Mouse (Mus musculus): ENCODE results near the gene Diaph3. TPM values are rescaled to one million over a fixed set of nuclear protein-coding genes. Genes with fewer than 3 reads are reported as not detected.

The Diaph3 gene
- polyA plus RNA-seq, 1 experiment from 2014 or later = 8.2 TPM

DNA sequence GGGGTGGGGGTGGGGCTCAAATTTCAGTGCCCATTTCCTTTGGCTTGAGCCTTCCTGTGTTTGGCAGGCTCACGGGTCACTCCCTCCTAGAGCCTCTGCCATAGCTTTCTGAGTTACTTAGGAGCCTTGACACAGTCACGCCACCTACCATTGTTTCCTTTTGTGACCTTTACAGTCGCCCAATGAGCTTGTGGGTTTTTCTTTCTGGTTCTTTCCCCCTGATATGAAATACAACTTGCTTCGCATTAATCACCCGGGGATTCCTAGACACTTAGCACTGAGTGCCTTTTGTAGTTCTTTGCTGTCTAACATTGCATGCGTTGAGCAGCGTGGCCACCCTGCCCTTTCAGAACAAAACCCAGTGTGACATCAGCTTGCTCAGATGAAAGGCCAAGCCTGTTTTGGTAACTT lies 498.2 kb downstream of the Diaph3 start:
- peak; percentile 58 for DNase-seq (ENCODE audit: low spot score)
- no peaks in the 10 kb centered on the region for H3K9me3 ChIP-seq (ENCODE audit: control insufficient read depth, low read length)

DNA sequence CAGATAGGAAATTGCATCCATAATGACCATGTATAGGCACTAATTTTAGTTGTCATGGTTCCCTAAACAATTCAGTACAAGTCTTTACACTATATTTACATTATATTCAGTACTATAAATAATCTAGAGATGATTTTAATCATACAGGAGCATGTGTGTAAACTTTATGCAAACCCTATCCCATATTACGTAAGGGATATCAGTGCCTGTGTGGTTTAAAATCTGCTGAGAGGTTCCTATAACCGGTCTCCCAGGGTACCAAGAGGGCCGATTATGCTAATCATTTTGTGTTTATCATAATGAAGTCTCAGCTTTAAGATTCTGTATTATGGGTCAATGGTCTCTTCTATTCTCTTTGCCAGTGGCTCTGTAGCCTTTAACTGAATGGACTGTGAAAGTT lies 499.2 kb downstream of the Diaph3 start:
- Histone ChIP-seq H3K4me1 (ENCODE audit: control insufficient read depth, insufficient read depth, low read length) (no peaks in the 10 kb centered on the region; the same call in 1 of the 2 replicates), H3K9ac (ENCODE audit: low read length) (no peak overlapping the region), H3K27ac (ENCODE audit: low read depth, low read length) (no peak overlapping the region), H3K36me3 (ENCODE audit: control insufficient read depth, insufficient read depth, low read length) (no peaks in the 10 kb centered on the region), H3K4me3 (ENCODE audit: low read depth, low read length) (no peak overlapping the region), H3K4me2 (ENCODE audit: low read depth) (no peak overlapping the region), H3K9me3 (ENCODE audit: control insufficient read depth, low read length) (no peaks in the 10 kb centered on the region), H3K27me3 (ENCODE audit: control insufficient read depth, insufficient read depth, low read length) (no peaks in the 10 kb centered on the region)
- ATAC-seq (ENCODE audit: insufficient read depth, low FRiP score, low TSS enrichment) (no peak), DNase-seq (ENCODE audit: low spot score) (no peak)
- 94% methylated on average over 3 of the region's 3 CpGs for WGBS

More for the DNA sequence above, 498.2 kb downstream of the Diaph3 start:
- H3K4me2 ChIP-seq (ENCODE audit: low read depth) = no peak overlapping the region
- no peak overlapping the region for H3K9ac ChIP-seq (ENCODE audit: low read length)
- H3K4me3 ChIP-seq (ENCODE audit: low read depth, low read length) = no peak overlapping the region
- H3K4me1 ChIP-seq (ENCODE audit: control insufficient read depth, insufficient read depth, low read length) = no peaks in the 10 kb centered on the region; the same call in 1 of the 2 replicates
- H3K27me3 ChIP-seq (ENCODE audit: control insufficient read depth, insufficient read depth, low read length) = no peaks in the 10 kb centered on the region
- 41% methylated on average over 7 of the region's 7 CpGs for WGBS
- no peak overlapping the region for H3K27ac ChIP-seq (ENCODE audit: low read depth, low read length)
- peak; percentile 81 for ATAC-seq (ENCODE audit: insufficient read depth, low FRiP score, low TSS enrichment)
- no peaks in the 10 kb centered on the region for H3K36me3 ChIP-seq (ENCODE audit: control insufficient read depth, insufficient read depth, low read length)

DNA sequence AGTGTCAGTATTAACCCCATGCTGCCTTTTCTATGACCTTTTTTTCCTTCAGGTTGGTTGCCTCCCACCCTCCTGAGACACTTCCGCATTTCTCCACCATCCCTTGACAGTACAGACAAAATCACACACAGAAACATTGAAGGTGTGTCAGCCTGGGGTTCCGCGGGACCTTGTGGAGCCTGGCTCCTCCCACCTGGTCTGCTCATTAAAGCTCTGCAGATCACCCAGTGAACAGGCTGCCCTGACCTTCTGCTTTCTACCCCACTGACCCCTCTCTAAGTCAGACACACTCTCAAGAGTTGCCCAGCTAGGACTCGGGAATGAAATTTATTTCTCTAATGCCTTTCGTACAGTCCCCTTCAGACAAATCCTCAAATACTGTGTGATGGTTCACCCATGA lies 500.9 kb downstream of the Diaph3 start:
- no peak overlapping the region for H3K27ac ChIP-seq (ENCODE audit: low read depth, low read length)
- ATAC-seq (ENCODE audit: insufficient read depth, low FRiP score, low TSS enrichment) (no peak), DNase-seq (ENCODE audit: low spot score) (no peak)
- H3K36me3 ChIP-seq (ENCODE audit: control insufficient read depth, insufficient read depth, low read length) = no peaks in the 10 kb centered on the region
- H3K4me3 ChIP-seq (ENCODE audit: low read depth, low read length) = no peak overlapping the region
- no peaks in the 10 kb centered on the region for H3K9me3 ChIP-seq (ENCODE audit: control insufficient read depth, low read length)
- no peak overlapping the region for H3K9ac ChIP-seq (ENCODE audit: low read length)
- 73% methylated on average over 5 of the region's 5 CpGs for WGBS
- H3K4me1 ChIP-seq (ENCODE audit: control insufficient read depth, insufficient read depth, low read length) = no peaks in the 10 kb centered on the region; the same call in 1 of the 2 replicates
- no peaks in the 10 kb centered on the region for H3K27me3 ChIP-seq (ENCODE audit: control insufficient read depth, insufficient read depth, low read length)
- no peak overlapping the region for H3K4me2 ChIP-seq (ENCODE audit: low read depth)

DNA sequence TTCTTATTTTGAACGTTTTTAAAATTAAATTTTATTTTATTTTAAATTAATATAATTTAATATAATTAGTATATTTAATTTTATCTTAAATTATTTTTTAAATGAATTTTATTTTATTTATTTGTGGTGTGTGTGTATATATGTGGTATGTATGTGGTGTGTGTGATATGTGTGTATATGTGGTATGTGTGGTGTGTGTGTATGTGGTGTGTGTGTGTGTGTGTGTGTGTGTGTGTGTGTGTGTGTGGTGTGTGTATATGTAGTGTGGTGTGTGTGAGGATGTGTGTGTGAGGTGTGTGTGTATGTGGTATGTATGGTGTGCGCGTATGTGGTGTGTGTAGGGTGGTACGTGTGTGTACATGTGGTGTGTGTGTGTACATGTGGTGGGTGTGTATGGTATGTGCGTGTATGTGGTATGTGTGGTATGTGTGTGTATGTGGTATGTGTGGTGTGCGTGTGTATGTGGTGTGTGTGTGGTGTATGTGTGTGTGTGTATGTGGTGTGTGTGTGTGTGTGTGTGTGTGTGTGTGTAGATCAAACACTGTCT lies 505.4 kb downstream of the Diaph3 start:
- 28% methylated on average over 6 of the region's 6 CpGs for WGBS
- no peak overlapping the region for H3K4me3 ChIP-seq (ENCODE audit: low read depth, low read length)

DNA sequence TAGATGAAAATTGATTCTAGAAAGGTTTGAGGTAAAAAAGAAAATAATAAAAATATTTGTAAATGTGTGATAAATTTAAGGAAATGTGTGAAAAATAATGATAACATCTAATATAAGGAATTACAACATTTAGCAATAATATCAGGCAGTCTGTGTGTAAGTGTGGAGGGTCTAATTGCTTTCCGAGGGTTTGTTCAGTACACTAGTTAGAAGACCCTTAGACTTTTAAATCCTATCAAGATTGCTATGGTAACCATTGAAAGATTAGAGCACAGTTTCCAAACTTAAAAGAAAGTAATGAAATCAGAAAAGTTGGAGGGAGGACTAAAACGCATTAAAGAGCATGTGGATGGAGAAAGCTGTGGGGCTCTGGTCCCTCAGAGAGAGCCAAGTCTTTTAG lies 506.0 kb downstream of the Diaph3 start:
- Histone ChIP-seq H3K36me3 (ENCODE audit: control insufficient read depth, insufficient read depth, low read length) (no peaks in the 10 kb centered on the region), H3K9me3 (ENCODE audit: control insufficient read depth, low read length) (no peaks in the 10 kb centered on the region), H3K4me1 (ENCODE audit: control insufficient read depth, insufficient read depth, low read length) (no peaks in the 10 kb centered on the region), H3K4me2 (ENCODE audit: low read depth) (no peak overlapping the region), H3K27me3 (ENCODE audit: control insufficient read depth, insufficient read depth, low read length) (no peaks in the 10 kb centered on the region), H3K27ac (ENCODE audit: low read depth, low read length) (no peak overlapping the region), H3K9ac (ENCODE audit: low read length) (no peak overlapping the region), H3K4me3 (ENCODE audit: low read depth, low read length) (no peak overlapping the region)
- 75% methylated on average over 2 of the region's 2 CpGs for WGBS
- DNase-seq (ENCODE audit: low spot score) = no peak
- ATAC-seq (ENCODE audit: insufficient read depth, low FRiP score, low TSS enrichment) = no peak

More for the DNA sequence above, 505.4 kb downstream of the Diaph3 start:
- Histone ChIP-seq H3K4me2 (ENCODE audit: low read depth) (no peak overlapping the region), H3K27me3 (ENCODE audit: control insufficient read depth, insufficient read depth, low read length) (no peaks in the 10 kb centered on the region), H3K4me1 (ENCODE audit: control insufficient read depth, insufficient read depth, low read length) (no peaks in the 10 kb centered on the region), H3K9ac (ENCODE audit: low read length) (no peak overlapping the region), H3K36me3 (ENCODE audit: control insufficient read depth, insufficient read depth, low read length) (no peaks in the 10 kb centered on the region), H3K27ac (ENCODE audit: low read depth, low read length) (no peak overlapping the region), H3K9me3 (ENCODE audit: control insufficient read depth, low read length) (no peaks in the 10 kb centered on the region)
- no peak for DNase-seq (ENCODE audit: low spot score)
- peak; percentile 61; the same call in 1 of the 2 replicates for ATAC-seq (ENCODE audit: insufficient read depth, low FRiP score, low TSS enrichment)

DNA sequence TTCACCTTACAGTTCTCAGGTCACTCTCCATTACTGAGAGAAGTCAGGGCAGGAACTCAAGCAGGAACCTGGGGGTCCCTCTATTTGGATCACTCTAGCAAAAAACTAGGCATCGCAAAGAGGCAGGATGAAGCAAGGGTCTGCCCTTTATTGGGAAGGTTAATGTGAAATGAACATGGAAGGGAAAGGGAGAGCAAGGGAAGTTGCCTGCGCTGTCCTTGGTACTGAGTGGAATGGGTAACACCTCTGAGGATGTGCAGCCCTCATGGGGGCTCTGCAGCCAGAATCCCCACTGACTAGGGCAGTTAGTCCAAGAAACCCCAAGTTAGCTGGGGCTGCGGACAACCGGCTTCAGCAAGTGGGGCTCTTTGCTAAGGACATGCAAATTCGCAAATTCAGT lies 507.2 kb downstream of the Diaph3 start:
- Histone ChIP-seq H3K9ac (ENCODE audit: low read length) (no peak overlapping the region), H3K4me3 (ENCODE audit: low read depth, low read length) (no peak overlapping the region), H3K27ac (ENCODE audit: low read depth, low read length) (no peak overlapping the region), H3K9me3 (ENCODE audit: control insufficient read depth, low read length) (no peaks in the 10 kb centered on the region), H3K4me1 (ENCODE audit: control insufficient read depth, insufficient read depth, low read length) (no peaks in the 10 kb centered on the region), H3K36me3 (ENCODE audit: control insufficient read depth, insufficient read depth, low read length) (no peaks in the 10 kb centered on the region), H3K4me2 (ENCODE audit: low read depth) (no peak overlapping the region), H3K27me3 (ENCODE audit: control insufficient read depth, insufficient read depth, low read length) (no peaks in the 10 kb centered on the region)
- 57% methylated on average over 5 of the region's 5 CpGs for WGBS
- DNase-seq (ENCODE audit: low spot score) = no peak
- ATAC-seq (ENCODE audit: insufficient read depth, low FRiP score, low TSS enrichment) = no peak

DNA sequence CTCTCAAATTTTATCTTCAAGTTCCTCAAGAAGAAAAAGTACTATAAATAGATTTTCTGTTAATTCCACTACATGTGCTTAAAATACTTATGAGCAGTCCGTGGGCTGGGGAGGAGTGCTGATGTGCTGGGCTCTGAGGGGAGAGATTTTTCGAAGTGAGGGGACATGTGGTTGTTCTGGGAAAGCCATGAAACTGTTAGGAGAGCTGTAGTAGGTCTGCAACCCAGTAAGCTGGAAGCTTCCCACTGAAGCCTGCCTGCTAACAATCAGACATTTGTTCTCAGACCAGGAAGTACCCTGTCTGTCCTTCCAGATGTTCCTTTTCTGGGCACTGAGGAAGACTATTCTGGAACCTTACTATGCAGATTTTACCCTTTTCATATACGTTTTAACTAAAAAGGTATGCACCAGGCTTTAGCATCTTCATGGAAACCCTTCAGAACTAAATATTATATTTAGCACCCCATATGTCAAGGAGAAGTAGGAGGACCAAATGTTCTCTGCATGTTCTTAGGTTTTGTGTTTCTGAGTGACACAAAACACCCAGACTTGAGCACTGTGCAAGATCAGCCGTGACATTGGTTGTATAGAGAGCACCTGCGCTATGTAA lies 516.1 kb downstream of the Diaph3 start:
- no peak overlapping the region for H3K4me3 ChIP-seq (ENCODE audit: low read depth, low read length)
- DNase-seq (ENCODE audit: low spot score) (no peak), ATAC-seq (ENCODE audit: insufficient read depth, low FRiP score, low TSS enrichment) (no peak)
- WGBS = 92% methylated on average over 5 of the region's 5 CpGs
- H3K27ac ChIP-seq (ENCODE audit: low read depth, low read length) = no peak overlapping the region
- no peaks in the 10 kb centered on the region for H3K27me3 ChIP-seq (ENCODE audit: control insufficient read depth, insufficient read depth, low read length)
- H3K9me3 ChIP-seq (ENCODE audit: control insufficient read depth, low read length) = no peaks in the 10 kb centered on the region
- H3K9ac ChIP-seq (ENCODE audit: low read length) = no peak overlapping the region
- H3K4me1 ChIP-seq (ENCODE audit: control insufficient read depth, insufficient read depth, low read length) = no peaks in the 10 kb centered on the region
- H3K36me3 ChIP-seq (ENCODE audit: control insufficient read depth, insufficient read depth, low read length) = no peaks in the 10 kb centered on the region
- H3K4me2 ChIP-seq (ENCODE audit: low read depth) = no peak overlapping the region

DNA sequence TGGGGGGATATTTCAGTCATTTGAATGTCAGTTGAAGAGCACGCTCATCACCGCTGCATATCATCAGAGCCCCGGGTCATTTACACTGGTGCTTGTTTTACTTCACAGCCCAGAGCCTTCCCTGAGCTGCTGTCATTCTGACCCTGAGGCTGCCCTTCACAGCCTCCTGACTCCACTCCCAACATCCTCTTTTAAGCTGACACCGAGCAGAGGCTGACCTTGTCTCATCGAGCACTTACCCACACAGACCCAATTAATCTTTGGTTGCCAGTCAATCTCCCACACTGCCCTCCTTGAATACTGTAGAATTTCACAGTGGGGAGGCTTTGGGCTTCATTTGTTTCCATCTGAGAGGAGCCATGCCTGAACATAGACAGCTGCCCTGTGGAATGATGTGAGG lies 521.4 kb downstream of the Diaph3 start:
- no peak overlapping the region for H3K4me3 ChIP-seq (ENCODE audit: low read depth, low read length)
- H3K27ac ChIP-seq (ENCODE audit: low read depth, low read length) = no peak overlapping the region
- no peaks in the 10 kb centered on the region for H3K9me3 ChIP-seq (ENCODE audit: control insufficient read depth, low read length)
- DNase-seq (ENCODE audit: low spot score) (no peak), ATAC-seq (ENCODE audit: insufficient read depth, low FRiP score, low TSS enrichment) (no peak)
- no peak overlapping the region for H3K4me2 ChIP-seq (ENCODE audit: low read depth)
- no peaks in the 10 kb centered on the region for H3K4me1 ChIP-seq (ENCODE audit: control insufficient read depth, insufficient read depth, low read length)
- WGBS = 64% methylated on average over 5 of the region's 5 CpGs
- H3K27me3 ChIP-seq (ENCODE audit: control insufficient read depth, insufficient read depth, low read length) = no peaks in the 10 kb centered on the region
- H3K9ac ChIP-seq (ENCODE audit: low read length) = no peak overlapping the region
- no peaks in the 10 kb centered on the region for H3K36me3 ChIP-seq (ENCODE audit: control insufficient read depth, insufficient read depth, low read length)
